12 mouse cellular contexts compared by ENCODE assay signal in the genomic region with DNA sequence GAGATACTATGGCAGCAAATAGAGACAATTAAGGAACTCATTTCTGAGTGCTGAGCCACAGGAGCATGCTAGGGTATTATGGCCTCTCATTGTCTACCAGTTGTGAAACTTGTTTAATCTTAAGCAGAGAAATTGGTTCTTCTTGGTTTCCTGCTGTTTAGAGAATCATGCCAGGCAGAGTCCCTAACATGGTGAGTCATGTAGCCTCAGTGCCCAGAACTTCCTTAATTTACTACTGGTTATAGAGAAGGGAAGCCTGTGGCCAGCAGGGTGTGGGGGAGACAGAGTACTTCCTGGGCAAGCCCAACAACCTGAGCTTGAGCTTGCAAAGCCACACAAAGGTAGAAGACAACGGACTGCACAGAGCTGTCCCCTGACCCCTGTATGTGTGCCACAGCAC.
DNase-seq lines count a peak whose midpoint lies in the region; ATAC-seq and TF ChIP-seq lines count a peak whose summit lies in the region.
"Had no signal": no experiment of that assay in that cellular context is flagged by ENCODE, and none has a peak within 500 bp of the region (broad histone marks: within the 10 kb centered on the region; RNA-seq: fewer than 3 reads in every experiment).

No protein-coding gene starts in this region.

- no peaks in the 10 kb centered on the region for H3K4me1 ChIP-seq in G1E (ENCODE audit: insufficient read depth, low read depth, low read length)
- H3K4me1 ChIP-seq in kidney, embryonic 14.5 days (ENCODE audit: control insufficient read depth, insufficient read depth, low read length), result no peaks in the 10 kb centered on the region
- no peaks in the 10 kb centered on the region for H3K4me1 ChIP-seq in heart, embryonic 12.5 days (replicated peaks)

- no peaks in the 10 kb centered on the region for H3K27me3 ChIP-seq in G1E (ENCODE audit: insufficient read depth, low read length)
- no peaks in the 10 kb centered on the region for H3K27me3 ChIP-seq in kidney, embryonic 14.5 days (ENCODE audit: control insufficient read depth, insufficient read depth, low read length)
- H3K27me3 ChIP-seq in heart, embryonic 12.5 days (replicated peaks), result no peaks in the 10 kb centered on the region

- no peaks in the 10 kb centered on the region for H3K79me2 ChIP-seq in macrophage (ENCODE audit: inconsistent target)

- no peak overlapping the region for H3K9ac ChIP-seq in kidney, embryonic 14.5 days (ENCODE audit: low read depth, low read length)
- H3K9ac ChIP-seq in heart, embryonic 12.5 days, result no peak overlapping the region

- H3K4me3 ChIP-seq in G1E (ENCODE audit: low read depth, low read length), result no peak overlapping the region
- no peak overlapping the region for H3K4me3 ChIP-seq in macrophage (ENCODE audit: inconsistent target)
- no peak overlapping the region for H3K4me3 ChIP-seq in kidney, embryonic 14.5 days (ENCODE audit: low read length)
- no peak overlapping the region for H3K4me3 ChIP-seq in heart, embryonic 12.5 days

- TF ChIP-seq CTCF in G1E (IDR thresholded peaks at IDR 0.05; ENCODE audit: low read depth, low read length), result no peak

- peak overlapping the region; percentile 62 for H3K27ac ChIP-seq in macrophage
- H3K27ac ChIP-seq in kidney, embryonic 14.5 days (ENCODE audit: low read depth, low read length), result no peak overlapping the region
- no peak overlapping the region for H3K27ac ChIP-seq in heart, embryonic 12.5 days (ENCODE audit: poor library complexity, severe bottlenecking)

- WGBS in macrophage (ENCODE audit: missing documents), result 0% methylated on average over 1 of the region's 1 CpGs
- 91% methylated on average over 1 of the region's 1 CpGs for WGBS in kidney, embryonic 14.5 days
- 91% methylated on average over 1 of the region's 1 CpGs for WGBS in heart, embryonic 12.5 days

- H3K36me3 ChIP-seq in G1E (replicated peaks) (no peaks in the 10 kb centered on the region), macrophage (ENCODE audit: inconsistent target) (no peaks in the 10 kb centered on the region)
- no peaks in the 10 kb centered on the region for H3K36me3 ChIP-seq in kidney, embryonic 14.5 days (ENCODE audit: control insufficient read depth, insufficient read depth, low read length)
- no peaks in the 10 kb centered on the region for H3K36me3 ChIP-seq in heart, embryonic 12.5 days

- peak; percentile 31 for DNase-seq in layer of hippocampus, adult 11-12 months (ENCODE audit: low spot score)
- no peak for DNase-seq in layer of hippocampus, postnatal 10 days (ENCODE audit: low spot score in 2 of 2)
- no peak for DNase-seq in G1E (ENCODE audit: low spot score)
- peak; percentile 23 for DNase-seq in adrenal gland, postnatal 25 days
- DNase-seq in cerebellum, adult 8-10 months, result no peak
- DNase-seq: cerebellum, adult 18-20 months; gastrocnemius, postnatal 36 days; right cerebral cortex, adult 18-20 months had no signal

- H3K4me2 ChIP-seq in kidney, embryonic 14.5 days (replicated peaks; ENCODE audit: low read depth, low read length), result no peak overlapping the region
- no peak overlapping the region for H3K4me2 ChIP-seq in heart, embryonic 12.5 days

- peak; percentile 34; the same call in 1 of the 2 replicates for ATAC-seq in G1E (ENCODE audit: extremely low read depth, insufficient number of reproducible peaks, low FRiP score, poor library complexity, severe bottlenecking)
- ATAC-seq in kidney, embryonic 14.5 days (ENCODE audit: low FRiP score, low TSS enrichment), result no peak
- no peak for ATAC-seq in heart, embryonic 12.5 days (ENCODE audit: insufficient number of reproducible peaks, low FRiP score)
- ATAC-seq: hindbrain, embryonic 16.5 days had no signal

- H3K9me3 ChIP-seq in G1E (replicated peaks), result no peaks in the 10 kb centered on the region
- no peaks in the 10 kb centered on the region for H3K9me3 ChIP-seq in kidney, embryonic 14.5 days (ENCODE audit: control insufficient read depth, low read length)
- H3K9me3 ChIP-seq in heart, embryonic 12.5 days (replicated peaks), result no peaks in the 10 kb centered on the region

Comparison
In these comparisons a context has a peak if more than half of its experiments do, and no peak if none do; other contexts are left out.
1. DNase-seq: peak in layer of hippocampus, adult 11-12 months (single experiment) and adrenal gland, postnatal 25 days (single experiment); none in layer of hippocampus, postnatal 10 days (0 of 2), G1E (single experiment) and cerebellum, adult 8-10 months (single experiment).